Mouse (Mus musculus) stomach, postnatal 0 days (tissue): Measurements from ENCODE around the gene Nlrp4c. TPM values are rescaled to one million over a fixed set of nuclear protein-coding genes. Genes with fewer than 3 reads are reported as not detected.
"Not testable (repeated sequence)": the region's sequence is repeated elsewhere in the genome, so short reads cannot be mapped to it uniquely, and the experiment has no call there.

Experiments used
- ATAC-seq: fragments of 200-750 bp; cut with Nextera tagmentation; 2 replicates; pipeline ENCODE4 v1.8.0; 2017; ENCODE audit not compliant: low FRiP score, low TSS enrichment
- DNase-seq: peaks from one replicate; pipeline ENCODE4 v3.0.0-alpha.2; 2016; ENCODE audit warnings: low spot score
- H3K27ac ChIP-seq: fragments of 300-500 bp; sonication (generic); replicated peaks from 2 replicates; pipeline ENCODE4 v1.5.1; 2014; ENCODE audit warnings: mild to moderate bottlenecking, control low read depth
- H3K27me3 ChIP-seq: fragments of 300-500 bp; sonication (generic); 2 replicates; pipeline ENCODE4 v1.6.1; 2014; ENCODE audit warnings: low read length; ENCODE audit not compliant: control insufficient read depth, insufficient read depth
- H3K36me3 ChIP-seq: fragments of 300-500 bp; sonication (generic); 2 replicates; pipeline ENCODE4 v1.6.1; 2014; ENCODE audit warnings: low read length, mixed read lengths; ENCODE audit not compliant: control insufficient read depth, insufficient read depth
- H3K4me1 ChIP-seq: fragments of 300-500 bp; sonication (generic); replicated peaks from 2 replicates; pipeline ENCODE4 v1.6.1; 2014; ENCODE audit warnings: antibody characterized with exemption; ENCODE audit not compliant: control insufficient read depth, insufficient read depth
- H3K4me2 ChIP-seq: fragments of 300-500 bp; sonication (generic); replicated peaks from 2 replicates; pipeline ENCODE4 v1.6.1; 2014; ENCODE audit warnings: low read depth, mild to moderate bottlenecking, control low read depth, moderate library complexity
- H3K4me3 ChIP-seq: fragments of 300-500 bp; sonication (generic); 2 replicates; pipeline ENCODE4 v1.5.1; 2014; ENCODE audit warnings: low read depth, low read length, control low read depth
- H3K9ac ChIP-seq: fragments of 300-500 bp; sonication (generic); 2 replicates; pipeline ENCODE4 v1.6.1; 2014; ENCODE audit warnings: mild to moderate bottlenecking, low read length, control low read depth, mixed read lengths
- H3K9me3 ChIP-seq: fragments of 300-500 bp; sonication (generic); 2 replicates; pipeline ENCODE4 v1.6.1; 2016; ENCODE audit warnings: low read length; ENCODE audit not compliant: control insufficient read depth
- CTCF ChIP-seq: IDR thresholded peaks from 2 replicates; pipeline ENCODE4 v1.5.1; 2016; ENCODE audit warnings: antibody characterized with exemption, low read depth, mild to moderate bottlenecking, moderate library complexity
- EP300 ChIP-seq: optimal IDR thresholded peaks from 2 replicates; pipeline ENCODE3; 2016; ENCODE audit warnings: antibody characterized with exemption
- WGBS: fragments of 180-500 bp; shearing (Covaris S2); extraction: QIAGEN DNeasy Blood & Tissue Kit; methylation state at CpG from one replicate; pipeline ENCODE4 v1.1.7; 2014; 5-methylcytosine and 5-hydroxymethylcytosine counted together
- polyA plus RNA-seq: library from polyadenylated mRNA; unstranded; fragments of >200 nt; fragmentation: Nextera tagmentation; extraction: Ambion mirVana; gene quantifications from 2 replicates; pipeline ENCODE4 v1.2.1, GENCODE M21; 2015

Nlrp4c gene
- polyA plus RNA-seq = 0.02 TPM in 1 of 2 replicates, not detected in the other

GRCm38 (mm10) chr7:6044861-6045260 is at the start of gene Nlrp4c:
Gene Nlrp4c (plus strand): TSS chr7:6045161.
- H3K4me3 ChIP-seq = no peak within 1 kb of the TSS
- H3K36me3 ChIP-seq = no peaks in the 10 kb centered on the region
- no peaks in the 10 kb centered on the region for H3K27me3 ChIP-seq
- no peak within 1 kb of the TSS for H3K9ac ChIP-seq
- ATAC-seq (no peak), DNase-seq (no peak)
- no peaks in the 10 kb centered on the region for H3K9me3 ChIP-seq
- TF ChIP-seq CTCF (no peak), EP300 (no peak)
- H3K27ac ChIP-seq = no peak within 1 kb of the TSS
- H3K4me2 ChIP-seq = no peak within 1 kb of the TSS
- WGBS = 86% methylated on average over 11 of the region's 11 CpGs
- H3K4me1 ChIP-seq = no peaks in the 10 kb centered on the region

- Histone ChIP-seq H3K27me3 (no peaks in the 10 kb centered on the region), H3K4me3 (no peak within 1 kb of the TSS), H3K36me3 (no peaks in the 10 kb centered on the region), H3K27ac (no peak within 1 kb of the TSS), H3K4me2 (no peak within 1 kb of the TSS), H3K9ac (no peak within 1 kb of the TSS), H3K4me1 (no peaks in the 10 kb centered on the region), H3K9me3 (no peaks in the 10 kb centered on the region)
- ATAC-seq = no peak
- TF ChIP-seq EP300 (no peak), CTCF (no peak)
- DNase-seq = no peak
- 90% methylated on average over 1 of the region's 1 CpGs for WGBS
Observed at GRCm38 (mm10) chr7:6010910-6011309, 34.1 kb upstream of the Nlrp4c start, which contains the start of gene Vmn1r65. Gene Vmn1r65 (minus strand): TSS chr7:6011010.

- Histone ChIP-seq H3K4me2 (no peak overlapping the region), H3K9me3 (no peaks in the 10 kb centered on the region), H3K27me3 (no peaks in the 10 kb centered on the region), H3K27ac (no peak overlapping the region), H3K4me3 (no peak overlapping the region), H3K9ac (no peak overlapping the region), H3K4me1 (no peaks in the 10 kb centered on the region), H3K36me3 (no peaks in the 10 kb centered on the region)
- TF ChIP-seq EP300 (no peak), CTCF (0 out of 2 replicates have a peak, but pooled peaks have one; percentile 6)
- ATAC-seq (no peak), DNase-seq (no peak)
- 66% methylated on average over 3 of the region's 3 CpGs for WGBS
Observed at GRCm38 (mm10) chr7:6119501-6119900, 74.5 kb downstream of the Nlrp4c start.

GRCm38 (mm10) chr7:6120104-6120503 is 75.1 kb downstream of the Nlrp4c start:
- peak; percentile 43 for TF ChIP-seq CTCF
- H3K9ac ChIP-seq, H3K4me2 ChIP-seq, H3K36me3 ChIP-seq, H3K27me3 ChIP-seq, H3K27ac ChIP-seq, H3K4me3 ChIP-seq, DNase-seq, H3K9me3 ChIP-seq, H3K4me1 ChIP-seq, ATAC-seq: not testable (repeated sequence)
- WGBS = 69% methylated on average over 2 of the region's 2 CpGs

- not testable (repeated sequence) for ATAC-seq, H3K4me2 ChIP-seq, DNase-seq, H3K4me3 ChIP-seq, H3K36me3 ChIP-seq, H3K9me3 ChIP-seq, H3K27me3 ChIP-seq, H3K27ac ChIP-seq, H3K4me1 ChIP-seq, H3K9ac ChIP-seq
- WGBS = 46% methylated on average over 1 of the region's 1 CpGs
Observed at GRCm38 (mm10) chr7:6121128-6121527, 76.2 kb downstream of the Nlrp4c start.

GRCm38 (mm10) chr7:6126690-6127448 is 81.9 kb downstream of the Nlrp4c start:
- Histone ChIP-seq H3K9ac (no peak overlapping the region), H3K4me3 (no peak overlapping the region), H3K27ac (no peak overlapping the region), H3K27me3 (no peaks in the 10 kb centered on the region), H3K4me1 (no peaks in the 10 kb centered on the region), H3K4me2 (no peak overlapping the region), H3K9me3 (no peaks in the 10 kb centered on the region), H3K36me3 (no peaks in the 10 kb centered on the region)
- DNase-seq (peak; percentile 71), ATAC-seq (peak; percentile 74)
- WGBS = 30% methylated on average over 7 of the region's 7 CpGs
- TF ChIP-seq EP300 = no peak
- TF ChIP-seq CTCF = peak; percentile 99
